Mouse (Mus musculus) heart, postnatal 0 days (tissue): ENCODE results near the gene Supt7l.

ENCODE experiments used
- CTCF ChIP-seq: IDR thresholded peaks from 2 replicates; pipeline ENCODE4 v1.5.1; 2016; ENCODE audit warnings: antibody characterized with exemption, control low read depth, low read depth
- EP300 ChIP-seq: IDR thresholded peaks from 2 replicates; pipeline ENCODE4 v1.6.1; 2016; ENCODE audit warnings: antibody characterized with exemption, low read depth

- TF ChIP-seq CTCF (peak; percentile 66), EP300 (no peak)
Observed at GRCm38 (mm10) chr5:31470334-31470733, 57.3 kb downstream of the Supt7l start.
